Mouse (Mus musculus) CD8-positive naive resting alpha-beta T cell, adult 2 months (primary cell): Measurements from ENCODE around the gene Snai1.
A peak's percentile ranks its signal among the peaks of the same experiment; 100 is the strongest.

Source experiments
- DNase-seq, 2 experiments: peaks; one replicate each; pipeline ENCODE4 v3.0.0; 2022; ENCODE audit warnings: low read depth in 2 of 2, low spot score in 2 of 2

The Snai1 gene

GRCm38 (mm10) chr2:167537476-167538297 lies at the start of gene Snai1:
TSS of gene Snai1 (plus strand) at chr2:167538195.
- DNase-seq: peak; percentile 70 to 73

GRCm38 (mm10) chr2:167490813-167491525 lies 47.0 kb upstream of the Snai1 start:
- DNase-seq: no peak

- DNase-seq: peak in 1 of 2 experiments; percentile 12
Measured at GRCm38 (mm10) chr2:167491757-167492708, 46.0 kb upstream of the Snai1 start, which contains the start of gene Rnf114. TSS of gene Rnf114 (plus strand) at chr2:167492645.

GRCm38 (mm10) chr2:167492713-167493636 lies 45.0 kb upstream of the Snai1 start, which contains the start of gene Spata2:
TSS of gene Spata2 (minus strand) at chr2:167492887.
- DNase-seq: peak; percentile 92 to 93

- no peak for DNase-seq
Measured at GRCm38 (mm10) chr2:167496437-167496836, 41.6 kb upstream of the Snai1 start.

- peak; percentile 61 to 80 for DNase-seq
Measured at GRCm38 (mm10) chr2:167497272-167497671, 40.7 kb upstream of the Snai1 start.

GRCm38 (mm10) chr2:167502554-167503252 lies 35.3 kb upstream of the Snai1 start:
- DNase-seq: no peak

GRCm38 (mm10) chr2:167503253-167503895 lies 34.6 kb upstream of the Snai1 start:
- peak; percentile 89 to 90 for DNase-seq

GRCm38 (mm10) chr2:167503896-167504349 lies 34.1 kb upstream of the Snai1 start:
- no peak for DNase-seq

GRCm38 (mm10) chr2:167505127-167505526 lies 32.9 kb upstream of the Snai1 start:
- DNase-seq: peak; percentile 46 to 61

GRCm38 (mm10) chr2:167506546-167507260 lies 31.3 kb upstream of the Snai1 start:
- no peak for DNase-seq

- no peak for DNase-seq
Measured at GRCm38 (mm10) chr2:167507719-167508385, 30.1 kb upstream of the Snai1 start.

GRCm38 (mm10) chr2:167508569-167508968 lies 29.4 kb upstream of the Snai1 start:
- DNase-seq: no peak

- no peak for DNase-seq
Measured at GRCm38 (mm10) chr2:167510485-167510884, 27.5 kb upstream of the Snai1 start.

GRCm38 (mm10) chr2:167512365-167512764 lies 25.6 kb upstream of the Snai1 start:
- no peak for DNase-seq

- peak in 1 of 2 experiments; percentile 29 for DNase-seq
Measured at GRCm38 (mm10) chr2:167512970-167513369, 25.0 kb upstream of the Snai1 start.

GRCm38 (mm10) chr2:167514641-167515040 lies 23.4 kb upstream of the Snai1 start:
- no peak for DNase-seq
